Mouse (Mus musculus) liver, embryonic 12.5 days (tissue): ENCODE data around the gene Rnpc3. TPM values are rescaled to one million over a fixed set of nuclear protein-coding genes. Genes with fewer than 3 reads are reported as not detected.

Experiments used
- ATAC-seq: fragments of 200-750 bp; cut with Nextera tagmentation; 2 replicates; pipeline ENCODE4 v1.8.0; 2017; ENCODE audit warnings: moderate number of reproducible peaks, mild to moderate bottlenecking, moderate library complexity
- H3K27ac ChIP-seq: fragments of 300-500 bp; sonication (generic); 2 replicates; pipeline ENCODE4 v1.5.1; 2016; ENCODE audit warnings: mild to moderate bottlenecking
- H3K27me3 ChIP-seq: fragments of 300-500 bp; sonication (generic); replicated peaks from 2 replicates; pipeline ENCODE4 v1.6.1; 2016; ENCODE audit warnings: mild to moderate bottlenecking, moderate library complexity
- H3K36me3 ChIP-seq: fragments of 300-500 bp; sonication (generic); 2 replicates; pipeline ENCODE4 v1.6.1; 2016; ENCODE audit warnings: mild to moderate bottlenecking, moderate library complexity
- H3K4me1 ChIP-seq: fragments of 300-500 bp; sonication (generic); 2 replicates; pipeline ENCODE4 v1.6.1; 2016
- H3K4me2 ChIP-seq: fragments of 300-500 bp; sonication (generic); 2 replicates; pipeline ENCODE4 v1.6.1; 2016; ENCODE audit warnings: mild to moderate bottlenecking, moderate library complexity
- H3K4me3 ChIP-seq: fragments of 300-500 bp; sonication (generic); 2 replicates; pipeline ENCODE4 v1.5.1; 2016; ENCODE audit warnings: mild to moderate bottlenecking, moderate library complexity
- H3K9ac ChIP-seq: fragments of 300-500 bp; sonication (generic); 2 replicates; pipeline ENCODE4 v1.6.1; 2016; ENCODE audit warnings: mild to moderate bottlenecking, moderate library complexity
- H3K9me3 ChIP-seq: fragments of 300-500 bp; sonication (generic); replicated peaks from 2 replicates; pipeline ENCODE4 v1.6.1; 2016; ENCODE audit warnings: mild to moderate bottlenecking, moderate library complexity
- WGBS: fragments of 180-500 bp; shearing (Covaris S2); methylation state at CpG from one replicate; pipeline ENCODE4 v1.1.7; 2016; ENCODE audit not compliant: insufficient replicate concordance; 5-methylcytosine and 5-hydroxymethylcytosine counted together
- polyA plus RNA-seq: library from polyadenylated mRNA; unstranded; fragments of >200 nt; fragmentation: Nextera tagmentation; extraction: Ambion mirVana; gene quantifications from 2 replicates; pipeline ENCODE4 v1.2.1, GENCODE M21; 2016

The Rnpc3 gene
- polyA plus RNA-seq, 1 experiment from 2014 or later, result 21.0 TPM

DNA sequence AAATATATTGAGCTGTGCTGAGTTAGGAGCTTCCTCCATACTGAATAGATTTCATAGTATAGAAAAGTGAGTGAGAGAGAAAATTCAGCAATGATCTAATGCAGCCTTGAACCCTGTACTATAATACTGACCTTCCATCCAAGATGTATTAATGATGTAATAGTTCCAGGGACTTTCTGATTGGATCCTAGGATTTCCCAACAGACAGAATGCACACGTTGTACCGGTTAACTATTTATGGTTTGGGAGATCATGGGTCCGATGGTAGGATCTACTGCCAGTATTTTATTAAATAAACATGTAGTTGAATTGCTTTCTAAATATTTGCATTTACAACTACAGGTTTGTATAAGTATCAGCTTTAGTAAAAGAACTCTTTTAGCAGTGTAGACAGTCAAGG, 57.8 kb downstream of the Rnpc3 start:
- Histone ChIP-seq H3K27me3 (no peaks in the 10 kb centered on the region), H3K27ac (no peak overlapping the region), H3K4me1 (no peaks in the 10 kb centered on the region), H3K9me3 (no peaks in the 10 kb centered on the region), H3K4me3 (no peak overlapping the region), H3K36me3 (no peaks in the 10 kb centered on the region), H3K4me2 (no peak overlapping the region), H3K9ac (no peak overlapping the region)
- 64% methylated on average over 3 of the region's 3 CpGs for WGBS
- ATAC-seq, result no peak

Other genes starting within 250 kb of the Rnpc3 start
- not detected in 2 replicates for gene Amy2a1, start 97.7 kb downstream of the Rnpc3 start, polyA plus RNA-seq
- gene Amy1, start 23.4 kb downstream of the Rnpc3 start, polyA plus RNA-seq, result 2.5 and 3.2 TPM in 2 replicates